Mouse (Mus musculus): ENCODE measurements around the gene Zfp715. TPM values are rescaled to one million over a fixed set of nuclear protein-coding genes. Genes with fewer than 3 reads are reported as not detected.

Zfp715 gene
- polyA plus RNA-seq, 1 experiment from 2014 or later: 9.7 TPM

DNA sequence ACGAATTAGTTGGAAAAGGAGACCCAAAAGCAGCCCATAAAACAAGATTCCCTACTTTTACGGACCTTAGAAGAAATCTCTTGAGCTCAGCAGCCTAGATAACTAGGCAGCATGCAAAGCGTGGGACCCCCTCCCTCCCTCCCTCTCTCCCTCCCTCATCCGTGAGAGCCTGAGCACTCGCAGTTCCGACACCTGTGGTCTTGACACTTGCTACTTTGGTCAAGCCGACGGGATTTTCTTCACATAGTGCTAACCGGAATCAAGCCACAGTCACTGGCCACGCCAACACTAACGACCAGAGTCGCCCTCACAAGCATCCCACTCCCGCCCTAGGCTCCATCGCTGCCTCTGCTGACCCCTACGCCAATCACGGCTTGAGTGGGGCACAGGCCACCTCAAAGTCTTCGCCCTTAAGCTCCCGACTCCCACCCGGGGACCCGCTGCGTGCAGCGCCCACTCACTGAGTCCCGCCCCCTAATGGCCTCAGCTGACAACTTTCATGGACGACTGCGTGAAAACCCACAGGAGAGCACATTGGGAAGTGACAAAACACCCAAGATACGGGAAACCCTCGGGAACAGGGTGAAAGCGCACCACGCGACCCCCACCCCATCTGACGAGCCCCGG is 595 bp downstream of the Zfp715 start:
- peaks cover 16% of the 10 kb centered on the region; the same call in 1 of the 2 replicates for H3K4me1 ChIP-seq (ENCODE audit: insufficient read depth, low read depth, low read length)
- peak; percentile 48 for TF ChIP-seq CTCF (IDR thresholded peaks at IDR 0.05)
- no peak for TF ChIP-seq EP300 (IDR thresholded peaks at IDR 0.05)
- H3K4me2 ChIP-seq (replicated peaks; ENCODE audit: low read depth, low read length): peak overlapping the region; percentile 84
- H3K27ac ChIP-seq (ENCODE audit: low read length): peak overlapping the region; percentile 90
- no peaks in the 10 kb centered on the region; the same call in 1 of the 2 replicates for H3K36me3 ChIP-seq (ENCODE audit: insufficient read depth, low read length)
- H3K4me3 ChIP-seq (ENCODE audit: low read depth, low read length): peak overlapping the region; percentile 76
- peak; percentile 36 for ATAC-seq
- H3K9ac ChIP-seq (replicated peaks; ENCODE audit: low read depth): peak overlapping the region; percentile 82
- WGBS: 1% methylated on average over 30 of the region's 32 CpGs
- H3K27me3 ChIP-seq (replicated peaks; ENCODE audit: insufficient read depth, low read length): no peaks in the 10 kb centered on the region
- no peak for DNase-seq (ENCODE audit: low spot score)
- H3K9me3 ChIP-seq (ENCODE audit: low read length): no peaks in the 10 kb centered on the region

DNA sequence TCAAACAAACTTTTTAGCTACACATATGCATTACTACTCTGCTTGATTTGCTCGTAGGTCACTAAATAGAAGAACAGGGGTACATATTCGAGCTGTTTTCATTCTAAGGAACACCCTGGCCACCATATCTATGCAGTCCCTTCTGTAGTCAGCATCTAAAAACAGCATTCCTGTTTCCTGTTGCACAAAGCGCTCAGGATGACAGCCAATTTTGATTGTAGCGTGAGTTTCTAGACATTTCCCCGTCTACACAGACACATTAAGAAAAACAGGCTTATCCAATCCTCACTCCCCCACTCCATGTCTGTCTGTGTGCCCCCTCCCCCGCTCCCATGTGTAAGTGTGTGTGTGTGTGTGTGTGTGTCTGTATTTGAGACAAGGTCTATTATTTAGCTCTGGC is 1.5 kb downstream of the Zfp715 start:
- TF ChIP-seq CTCF (IDR thresholded peaks at IDR 0.05) (no peak), EP300 (IDR thresholded peaks at IDR 0.05) (0 out of 2 replicates have a peak, but pooled peaks have one; percentile 13)
- DNase-seq (ENCODE audit: low spot score) (peak; percentile 24), ATAC-seq (no peak)
- H3K9me3 ChIP-seq (ENCODE audit: low read length): no peaks in the 10 kb centered on the region
- H3K27me3 ChIP-seq (replicated peaks; ENCODE audit: insufficient read depth, low read length): no peaks in the 10 kb centered on the region
- H3K4me2 ChIP-seq (replicated peaks; ENCODE audit: low read depth, low read length): peak overlapping the region; percentile 84; the same call in 1 of the 2 replicates
- peaks cover 16% of the 10 kb centered on the region; the same call in 1 of the 2 replicates for H3K4me1 ChIP-seq (ENCODE audit: insufficient read depth, low read depth, low read length)
- H3K9ac ChIP-seq (replicated peaks; ENCODE audit: low read depth): peak overlapping the region; percentile 82; the same call in 1 of the 2 replicates
- H3K27ac ChIP-seq (ENCODE audit: low read length): no peak overlapping the region
- WGBS: 56% methylated on average over 6 of the region's 6 CpGs
- H3K4me3 ChIP-seq (ENCODE audit: low read depth, low read length): no peak overlapping the region
- no peaks in the 10 kb centered on the region; the same call in 1 of the 2 replicates for H3K36me3 ChIP-seq (ENCODE audit: insufficient read depth, low read length)

DNA sequence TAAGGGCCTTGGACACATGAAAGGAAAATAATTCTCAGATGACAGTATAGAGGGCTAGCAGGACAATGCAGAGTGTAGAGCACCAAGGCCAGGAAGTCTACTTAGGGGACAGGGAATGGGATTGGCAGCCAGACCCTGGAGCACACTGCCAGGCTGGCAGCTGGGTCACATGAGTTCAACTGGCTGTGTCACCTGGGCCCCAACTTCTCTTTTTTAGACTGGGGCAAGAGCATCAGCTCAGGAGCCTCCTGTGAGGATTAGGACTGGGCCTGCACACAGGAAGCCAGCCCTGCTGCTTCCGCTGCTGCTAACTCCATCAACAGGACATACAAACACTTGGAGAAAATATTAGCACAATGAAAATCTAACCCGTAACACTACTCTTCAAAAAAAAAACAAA is 4.0 kb downstream of the Zfp715 start:
- ATAC-seq: no peak
- Histone ChIP-seq H3K27me3 (replicated peaks; ENCODE audit: insufficient read depth, low read length) (no peaks in the 10 kb centered on the region), H3K4me1 (ENCODE audit: insufficient read depth, low read depth, low read length) (peaks cover 16% of the 10 kb centered on the region; the same call in 1 of the 2 replicates), H3K9me3 (ENCODE audit: low read length) (no peaks in the 10 kb centered on the region), H3K36me3 (ENCODE audit: insufficient read depth, low read length) (no peaks in the 10 kb centered on the region; the same call in 1 of the 2 replicates), H3K9ac (replicated peaks; ENCODE audit: low read depth) (no peak overlapping the region), H3K4me3 (ENCODE audit: low read depth, low read length) (no peak overlapping the region), H3K27ac (ENCODE audit: low read length) (no peak overlapping the region), H3K4me2 (replicated peaks; ENCODE audit: low read depth, low read length) (no peak overlapping the region)
- WGBS: 52% methylated on average over 2 of the region's 2 CpGs
- TF ChIP-seq CTCF (IDR thresholded peaks at IDR 0.05) (no peak), EP300 (IDR thresholded peaks at IDR 0.05) (no peak)
- DNase-seq (ENCODE audit: low spot score): no peak

DNA sequence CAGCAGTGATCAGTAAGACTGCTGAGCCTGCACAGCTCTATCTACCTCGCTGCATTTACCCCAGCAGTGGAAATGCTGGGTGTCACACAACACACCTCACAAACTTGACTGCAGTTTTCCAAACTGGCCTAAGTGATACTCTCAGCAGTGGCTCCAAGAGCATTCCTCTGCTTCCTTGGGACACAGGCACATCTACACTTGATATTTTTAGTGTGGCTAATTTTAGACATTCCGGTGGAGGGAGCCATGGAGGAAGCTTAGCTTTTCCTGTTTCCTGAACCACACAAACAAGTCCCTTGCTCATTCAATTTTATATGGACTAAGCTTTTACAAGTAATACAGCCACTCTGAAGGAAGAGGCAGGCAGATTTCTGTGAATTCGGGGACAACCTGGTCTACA is 7.9 kb downstream of the Zfp715 start:
- no peak overlapping the region for H3K4me3 ChIP-seq (ENCODE audit: low read depth, low read length)
- H3K27me3 ChIP-seq (replicated peaks; ENCODE audit: insufficient read depth, low read length): no peaks in the 10 kb centered on the region
- peak; percentile 16 for DNase-seq (ENCODE audit: low spot score)
- H3K4me2 ChIP-seq (replicated peaks; ENCODE audit: low read depth, low read length): no peak overlapping the region
- no peak overlapping the region for H3K9ac ChIP-seq (replicated peaks; ENCODE audit: low read depth)
- H3K9me3 ChIP-seq (ENCODE audit: low read length): no peaks in the 10 kb centered on the region
- 57% methylated on average over 3 of the region's 3 CpGs for WGBS
- 0 out of 2 replicates have a peak, but pooled peaks have one; percentile 43 for ATAC-seq
- TF ChIP-seq CTCF (IDR thresholded peaks at IDR 0.05) (peak; percentile 26; the same call in 1 of the 2 replicates), EP300 (IDR thresholded peaks at IDR 0.05) (peak; percentile 68)
- no peak overlapping the region for H3K27ac ChIP-seq (ENCODE audit: low read length)
- peaks cover 3% of the 10 kb centered on the region; the same call in 1 of the 2 replicates for H3K4me1 ChIP-seq (ENCODE audit: insufficient read depth, low read depth, low read length)
- H3K36me3 ChIP-seq (ENCODE audit: insufficient read depth, low read length): peaks cover 13% of the 10 kb centered on the region; the same call in 1 of the 2 replicates

DNA sequence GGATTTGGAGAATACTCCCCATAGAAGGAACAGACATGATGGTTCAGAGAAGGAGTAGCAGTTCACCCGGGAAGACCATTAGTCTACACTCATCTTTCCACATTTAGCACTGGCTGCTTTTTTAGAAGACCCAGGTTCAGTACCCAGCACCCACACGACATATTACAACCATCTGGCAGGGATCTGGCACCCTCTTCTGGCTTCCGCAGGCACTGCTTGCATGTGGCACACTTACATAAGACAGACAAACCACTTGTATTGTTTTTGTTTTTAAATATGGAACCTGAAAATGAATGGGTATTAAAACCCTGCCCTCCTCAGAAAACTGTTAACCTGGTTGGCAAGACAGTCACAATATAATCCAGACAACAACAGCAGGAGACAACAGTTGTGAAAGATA is 21.6 kb downstream of the Zfp715 start:
- no peak overlapping the region for H3K4me2 ChIP-seq (replicated peaks; ENCODE audit: low read depth, low read length)
- DNase-seq (ENCODE audit: low spot score) (no peak), ATAC-seq (no peak)
- H3K4me1 ChIP-seq (ENCODE audit: insufficient read depth, low read depth, low read length): no peaks in the 10 kb centered on the region
- no peak overlapping the region for H3K9ac ChIP-seq (replicated peaks; ENCODE audit: low read depth)
- WGBS: 87% methylated on average over 3 of the region's 3 CpGs
- H3K4me3 ChIP-seq (ENCODE audit: low read depth, low read length): no peak overlapping the region
- H3K27ac ChIP-seq (ENCODE audit: low read length): no peak overlapping the region
- H3K36me3 ChIP-seq (ENCODE audit: insufficient read depth, low read length): no peaks in the 10 kb centered on the region
- no peaks in the 10 kb centered on the region for H3K27me3 ChIP-seq (replicated peaks; ENCODE audit: insufficient read depth, low read length)
- no peaks in the 10 kb centered on the region for H3K9me3 ChIP-seq (ENCODE audit: low read length)
- no peak for TF ChIP-seq CTCF (IDR thresholded peaks at IDR 0.05)
- TF ChIP-seq EP300 (IDR thresholded peaks at IDR 0.05): no peak

DNA sequence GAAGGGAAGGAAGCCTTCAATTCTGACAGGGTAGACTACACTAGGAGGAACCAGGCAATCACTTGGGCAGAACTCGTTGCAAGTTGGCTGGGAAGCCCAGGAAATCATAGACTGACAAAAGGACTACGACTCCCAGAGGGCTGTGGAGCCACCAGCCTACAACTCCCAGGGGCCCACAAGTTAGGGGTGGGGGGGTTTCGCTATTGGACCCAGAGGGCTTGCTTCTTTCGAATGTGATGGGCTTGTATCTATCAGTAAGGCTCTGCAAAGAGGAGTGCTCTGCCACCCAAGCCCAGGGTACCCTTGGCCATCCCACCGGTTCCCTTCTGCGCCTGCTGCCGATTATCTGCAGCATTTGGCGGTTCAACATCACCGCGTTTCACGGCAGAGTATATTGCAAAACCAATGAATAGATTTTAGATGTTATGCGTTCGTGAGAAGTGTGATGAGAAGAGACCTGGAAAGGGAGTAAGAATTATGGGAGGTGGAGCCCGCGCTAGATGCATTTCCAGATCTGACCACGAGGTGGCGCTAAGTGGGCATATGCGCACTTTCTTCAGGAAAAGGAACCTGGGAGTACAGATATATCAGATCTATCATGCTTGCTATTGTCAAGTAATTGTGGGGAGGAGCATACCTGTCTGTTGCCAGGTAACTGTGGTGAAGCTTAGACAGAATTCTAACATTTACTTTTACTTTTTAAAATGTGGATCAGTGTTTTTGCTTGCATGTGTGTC is 30.1 kb downstream of the Zfp715 start:
- DNase-seq (ENCODE audit: low spot score): peak; percentile 50
- H3K4me1 ChIP-seq (ENCODE audit: insufficient read depth, low read depth, low read length): no peaks in the 10 kb centered on the region
- TF ChIP-seq EP300 (IDR thresholded peaks at IDR 0.05): no peak
- peak; percentile 90 for TF ChIP-seq CTCF (IDR thresholded peaks at IDR 0.05)
- no peak overlapping the region for H3K27ac ChIP-seq (ENCODE audit: low read length)
- H3K27me3 ChIP-seq (replicated peaks; ENCODE audit: insufficient read depth, low read length): no peaks in the 10 kb centered on the region
- peak overlapping the region; percentile 6; the same call in 1 of the 2 replicates for H3K4me3 ChIP-seq (ENCODE audit: low read depth, low read length)
- WGBS: 13% methylated on average over 18 of the region's 18 CpGs
- peak overlapping the region; percentile 42 for H3K4me2 ChIP-seq (replicated peaks; ENCODE audit: low read depth, low read length)
- H3K36me3 ChIP-seq (ENCODE audit: insufficient read depth, low read length): no peaks in the 10 kb centered on the region
- H3K9me3 ChIP-seq (ENCODE audit: low read length): no peaks in the 10 kb centered on the region
- peak; percentile 64 for ATAC-seq
- no peak overlapping the region for H3K9ac ChIP-seq (replicated peaks; ENCODE audit: low read depth)
